Mouse (Mus musculus) c-Kit-positive CD71-negative TER-119-negative erythroid progenitor cells, embryonic 14.5 days (primary cell): ENCODE results near the gene BC048562.

Experiments used
- DNase-seq: peaks from one replicate; pipeline ENCODE4 v3.0.0-alpha.2; 2013; ENCODE audit warnings: low read depth

Gene BC048562

DNA sequence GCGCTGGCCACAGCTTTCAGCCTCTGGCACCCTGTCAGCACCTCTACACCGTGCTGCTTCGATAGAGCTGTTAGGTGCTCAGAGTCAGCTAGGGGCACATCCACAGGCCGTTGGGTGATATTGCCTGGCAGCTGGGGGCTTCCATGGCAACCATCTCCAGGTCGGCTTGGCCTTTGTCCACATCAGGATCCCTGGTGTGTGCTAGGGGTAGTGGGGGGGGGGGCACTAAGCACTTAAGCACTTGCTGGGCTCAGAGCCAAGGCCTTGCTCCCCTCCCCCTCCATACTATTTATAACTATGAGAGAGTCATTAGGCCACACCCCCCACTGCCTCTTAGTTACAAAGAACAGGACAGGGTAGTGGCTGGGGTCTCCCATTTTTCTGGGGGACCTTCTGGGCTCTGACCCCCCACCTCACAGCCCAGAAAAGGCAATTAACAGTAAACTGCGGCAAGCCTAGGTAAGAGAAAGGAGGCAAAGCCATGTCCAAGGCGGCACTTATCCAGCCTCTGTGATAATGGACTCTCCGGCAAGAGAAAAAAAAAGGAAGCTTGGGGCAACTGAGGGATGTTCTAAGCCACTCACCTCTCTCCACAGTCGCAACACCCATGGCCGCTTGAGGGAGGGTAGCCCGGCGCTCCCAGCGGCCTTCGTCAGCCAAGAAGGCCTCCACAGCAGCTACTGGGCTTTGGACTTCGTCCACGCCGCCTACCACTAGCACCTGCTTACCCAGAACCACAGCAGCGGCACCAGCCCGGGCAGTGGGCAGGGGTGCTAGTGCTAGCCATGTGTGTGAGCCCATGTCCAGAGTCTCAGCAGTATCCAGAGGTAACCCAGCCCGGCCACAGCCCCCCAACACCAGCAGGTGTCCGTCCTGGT, 14.2 kb downstream of the BC048562 start:
- DNase-seq: no peak

DNA sequence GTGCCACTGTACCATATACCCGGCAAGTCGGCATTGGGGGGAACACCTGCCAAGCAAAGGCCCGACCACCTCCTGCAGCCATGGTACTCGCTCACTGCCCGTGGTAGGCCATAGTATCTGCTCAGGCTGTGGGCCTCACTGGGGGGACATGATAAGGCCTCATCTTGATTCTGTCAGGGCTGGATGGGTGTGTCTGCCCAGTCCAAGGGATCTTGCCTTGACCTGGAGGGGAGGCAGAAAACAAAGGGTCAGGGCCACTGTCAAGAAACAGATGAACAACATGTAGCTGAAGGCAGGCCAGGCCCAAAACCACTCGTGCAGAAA, 14.8 kb downstream of the BC048562 start:
- DNase-seq: no peak

DNA sequence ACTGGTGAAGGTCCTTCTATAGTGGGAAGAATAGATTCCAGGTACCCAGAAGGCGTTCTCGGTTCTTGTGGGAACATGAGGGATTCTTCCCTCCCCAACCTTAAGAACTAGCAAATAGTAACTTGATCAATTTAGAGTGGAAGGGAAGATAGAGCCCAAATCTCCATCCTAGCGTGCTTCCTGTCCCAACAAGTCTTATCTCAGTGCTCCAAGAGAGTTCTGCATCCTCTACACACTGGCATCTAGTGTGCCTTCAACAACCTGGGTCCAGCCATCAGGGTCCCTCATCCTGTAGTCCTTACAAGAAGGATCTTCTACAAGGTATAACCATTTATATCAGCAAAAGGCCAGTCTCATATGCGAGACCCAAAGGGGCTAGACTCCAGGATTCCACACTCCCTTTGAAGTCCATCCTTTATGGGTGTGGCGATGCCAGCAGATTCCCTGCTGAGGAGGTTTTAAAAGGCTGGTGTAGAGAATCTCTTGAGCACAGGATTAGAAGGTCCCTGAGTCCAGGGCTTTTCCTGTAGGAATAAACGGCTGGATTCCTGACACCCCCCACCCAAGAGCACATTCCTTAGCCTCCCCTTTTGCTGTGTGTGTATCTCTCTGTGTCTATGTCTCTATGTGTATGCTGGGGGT, 15.4 kb downstream of the BC048562 start:
- no peak for DNase-seq

DNA sequence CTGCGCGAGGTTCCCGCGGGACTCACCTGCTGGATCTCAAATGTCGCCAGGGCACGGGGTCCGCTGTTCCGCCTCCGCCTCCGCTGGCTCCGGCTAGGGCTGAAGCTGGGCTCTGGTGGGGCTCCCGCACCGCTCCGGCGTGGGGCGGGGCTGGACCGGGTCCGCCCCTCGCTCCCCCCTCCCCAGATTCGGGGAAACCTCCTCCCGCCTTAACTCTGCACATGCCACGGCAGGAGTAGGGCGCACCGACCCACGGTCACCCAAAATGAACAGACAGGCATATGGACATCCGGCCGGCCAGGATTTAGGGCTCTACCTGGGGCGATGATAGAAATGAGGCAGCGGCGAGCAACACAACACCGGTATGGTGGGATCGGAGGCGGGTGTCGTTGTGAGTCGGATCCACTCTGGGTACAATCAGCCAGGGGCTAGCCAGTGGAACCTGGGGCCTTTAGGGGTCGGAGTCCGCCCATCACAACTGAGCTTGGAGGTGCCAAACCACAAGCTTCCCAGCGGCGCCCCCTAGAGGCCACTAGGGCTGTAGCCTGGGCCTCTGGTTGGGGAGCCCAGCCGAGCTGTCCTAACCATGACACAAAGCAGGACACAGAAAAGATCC, 16.1 kb downstream of the BC048562 start:
- DNase-seq: peak; percentile 86

DNA sequence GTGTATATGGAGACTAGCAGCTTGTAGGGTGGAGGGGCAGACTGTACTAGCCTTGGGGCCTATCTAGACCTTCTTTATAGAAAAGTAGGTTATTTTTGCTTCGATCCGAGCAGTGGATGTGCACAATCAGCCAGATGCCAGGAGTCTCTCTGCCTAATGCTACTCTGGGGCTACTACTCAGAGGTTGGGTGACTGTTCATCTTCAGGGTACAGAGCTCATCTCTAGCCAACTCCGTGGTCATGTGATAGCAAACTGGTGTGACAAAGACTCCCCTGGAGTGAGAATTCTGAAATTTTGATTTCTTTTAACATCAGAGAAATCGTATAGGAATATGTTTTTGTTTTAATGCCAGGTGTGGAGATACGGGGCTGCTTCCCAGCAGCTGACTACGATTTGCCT, 16.6 kb downstream of the BC048562 start:
- DNase-seq: no peak

DNA sequence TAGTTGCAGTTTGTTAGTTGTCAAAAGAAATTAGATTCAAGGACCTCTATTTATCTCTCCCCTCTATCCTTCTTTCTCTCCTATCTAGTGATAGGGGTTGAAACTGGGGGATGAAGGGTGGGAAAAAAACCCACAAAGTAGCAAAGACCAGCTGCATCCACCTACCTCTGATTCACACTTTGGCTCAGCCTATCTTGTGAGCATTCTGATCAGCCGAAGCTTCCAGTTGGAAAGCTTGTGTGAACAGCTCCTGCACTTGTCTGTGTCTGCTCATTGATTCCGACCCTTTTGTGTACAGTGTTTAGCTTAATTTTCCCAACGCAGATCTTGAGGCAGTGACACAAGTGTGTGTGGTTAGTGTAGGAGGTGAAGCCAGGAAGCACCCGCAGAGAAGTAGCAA, 17.2 kb downstream of the BC048562 start:
- no peak for DNase-seq

DNA sequence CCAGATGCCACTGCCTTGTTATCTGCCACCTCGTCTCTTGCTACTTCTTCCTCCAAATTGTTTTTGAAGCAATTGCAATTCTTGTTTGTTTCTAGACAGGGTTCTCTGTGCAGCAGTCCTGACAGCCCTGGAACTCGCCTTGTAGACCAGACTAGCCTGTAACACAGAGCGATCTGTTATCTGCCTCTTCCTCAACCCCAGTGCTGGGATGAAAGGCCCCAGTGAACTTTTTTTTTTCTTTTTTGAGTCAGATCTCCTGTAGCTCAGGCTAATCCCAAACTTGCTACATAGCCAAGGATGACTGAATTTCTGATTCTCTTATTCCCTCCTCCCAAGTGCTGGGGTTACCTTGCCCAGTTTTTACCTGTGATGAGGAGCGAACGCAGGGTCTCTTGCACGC, 18.1 kb downstream of the BC048562 start:
- DNase-seq: no peak

DNA sequence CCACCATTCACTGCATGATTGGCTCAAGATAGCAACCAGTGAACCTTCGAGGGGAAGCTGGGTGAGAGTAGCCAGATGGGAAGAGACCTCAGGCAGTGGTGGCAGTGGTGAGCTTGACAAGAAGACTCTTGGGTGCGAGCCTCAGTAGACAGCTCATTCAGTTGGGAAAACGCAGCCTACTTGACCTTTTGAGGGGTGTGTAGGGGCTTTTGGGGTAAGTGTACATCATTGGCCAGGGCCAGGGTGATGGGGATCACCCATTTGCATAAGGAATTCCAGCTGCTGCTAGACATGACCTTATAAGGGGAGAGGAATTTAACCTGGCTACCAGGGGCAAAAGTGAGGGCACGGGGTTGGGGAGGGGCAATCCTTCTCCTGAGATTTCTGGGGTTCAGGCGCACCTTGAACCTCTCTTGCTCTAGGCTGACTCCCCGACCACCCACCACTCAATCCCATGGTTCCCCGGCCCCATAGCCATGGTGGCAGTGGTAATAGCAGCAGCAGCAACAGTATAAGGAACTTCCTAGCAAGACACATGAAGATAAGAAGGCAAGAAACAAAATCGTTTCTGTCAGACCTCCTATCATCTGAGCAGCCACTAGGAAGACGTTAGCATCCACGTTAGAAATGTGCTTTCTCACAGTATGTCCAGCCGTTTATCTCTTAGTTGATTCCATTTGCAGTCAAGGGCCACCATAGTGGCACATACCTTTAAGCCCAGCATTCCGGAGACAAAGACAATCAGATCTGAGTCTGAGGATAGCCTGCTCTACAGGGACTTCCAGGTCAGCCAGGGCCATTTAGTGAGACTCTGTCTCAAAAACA, 19.7 kb downstream of the BC048562 start:
- DNase-seq: no peak

DNA sequence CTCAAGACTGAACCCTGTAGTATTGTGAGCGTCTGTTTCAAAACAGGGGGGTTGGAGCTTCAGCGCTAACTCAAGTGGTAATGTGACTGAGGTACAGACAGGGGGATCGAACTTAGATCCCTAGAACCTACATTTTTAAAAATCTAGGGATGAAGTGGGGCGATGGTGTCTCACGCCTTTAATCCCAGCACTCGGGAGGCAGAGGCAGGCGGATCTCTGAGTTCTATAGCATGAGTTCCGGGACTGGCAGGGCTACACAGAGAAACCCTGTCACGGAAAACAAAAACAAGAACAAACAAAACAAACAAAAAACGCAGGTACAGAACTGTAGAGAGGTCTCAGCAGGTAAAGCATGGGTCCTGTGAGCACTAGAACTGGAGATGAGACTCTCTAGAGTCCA, 20.7 kb downstream of the BC048562 start:
- no peak for DNase-seq

DNA sequence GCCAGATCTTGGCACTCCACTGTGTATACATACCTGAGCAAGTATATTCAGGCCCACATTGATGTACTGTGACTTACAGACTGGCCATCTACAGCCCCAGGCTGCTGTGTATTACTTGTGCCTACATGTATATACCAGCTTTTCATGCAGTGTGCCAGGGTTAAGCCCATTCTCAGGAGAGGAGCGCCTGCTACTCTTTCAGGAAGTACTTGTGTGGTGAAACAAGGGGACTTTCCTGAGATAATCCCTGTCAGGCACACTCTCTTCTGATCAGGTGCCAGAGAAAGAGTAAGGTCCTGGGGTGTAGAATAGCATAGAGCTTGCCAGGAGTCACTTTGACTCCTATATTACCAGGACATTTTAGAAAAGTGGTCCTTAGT, 23.6 kb downstream of the BC048562 start:
- DNase-seq: no peak

DNA sequence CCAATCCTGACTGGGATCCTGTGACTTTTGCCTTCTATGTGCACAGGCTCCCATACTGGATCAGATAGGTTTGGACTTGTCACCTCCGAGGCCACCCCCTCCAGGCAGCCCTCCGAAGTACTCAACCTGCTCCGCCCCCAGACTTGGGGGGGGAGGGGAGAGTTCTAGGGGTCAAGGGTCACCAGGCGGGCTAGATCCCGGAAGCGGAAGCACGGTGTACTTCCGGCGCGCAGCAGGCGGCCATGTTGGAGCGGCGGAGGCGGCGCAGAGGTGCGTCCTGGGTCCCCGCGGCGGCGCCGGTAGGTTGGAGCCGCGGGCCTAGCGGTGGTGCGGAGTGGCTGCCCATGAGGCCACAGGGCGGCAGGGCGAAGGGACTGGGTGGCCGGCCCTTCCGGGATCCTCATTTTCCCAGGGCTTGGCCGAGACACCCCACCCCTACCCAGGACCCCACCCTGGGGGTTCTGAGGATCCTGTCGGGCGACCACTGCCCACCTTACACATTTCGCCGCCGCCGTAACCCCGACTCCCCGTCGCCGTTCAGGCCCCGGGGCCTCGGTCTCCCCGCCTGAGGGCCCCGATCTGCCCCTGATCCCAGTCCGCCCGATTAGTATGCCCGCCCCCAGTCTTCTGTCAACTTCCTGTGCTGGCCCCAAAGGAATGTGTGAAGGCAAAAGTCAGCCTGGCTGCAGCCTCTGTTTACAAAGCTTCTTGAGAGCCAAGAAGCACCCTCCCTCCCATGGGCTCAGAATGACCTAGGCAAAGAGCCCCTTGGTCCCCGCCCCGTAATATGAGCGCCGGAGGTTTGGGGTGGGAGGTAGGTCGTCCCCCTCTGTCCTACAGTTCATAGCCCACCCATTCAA, 24.3 kb downstream of the BC048562 start, which contains the start of gene Ccdc71:
Ccdc71 (plus strand) TSS at position 209 of the 860 bp plus-strand sequence.
- peak; percentile 76 for DNase-seq

DNA sequence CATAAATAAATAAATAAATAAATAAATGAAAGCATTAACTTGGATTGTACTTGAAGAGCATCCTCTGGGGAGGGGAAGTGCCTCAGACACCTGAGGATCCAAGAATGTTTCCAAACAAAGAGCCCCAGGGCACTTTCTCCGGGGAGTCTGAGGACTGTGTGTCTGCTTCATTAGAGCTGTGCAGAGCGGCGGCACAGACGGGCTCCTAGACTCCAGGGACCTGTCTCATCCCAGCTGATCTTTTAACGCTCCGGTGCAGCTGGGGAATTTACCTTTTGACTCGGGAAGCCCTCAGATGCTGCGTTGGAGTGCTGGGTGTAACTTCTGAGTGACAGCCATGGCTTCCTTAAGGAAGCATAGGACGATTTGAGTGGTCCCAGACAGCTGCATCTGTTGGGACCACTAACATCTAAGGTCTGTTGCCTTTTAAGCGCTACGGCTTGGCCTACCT, 24.9 kb downstream of the BC048562 start, which contains the start of gene Klhdc8b:
Klhdc8b (minus strand) TSS at position 401 of the 451 bp plus-strand sequence.
- no peak for DNase-seq

DNA sequence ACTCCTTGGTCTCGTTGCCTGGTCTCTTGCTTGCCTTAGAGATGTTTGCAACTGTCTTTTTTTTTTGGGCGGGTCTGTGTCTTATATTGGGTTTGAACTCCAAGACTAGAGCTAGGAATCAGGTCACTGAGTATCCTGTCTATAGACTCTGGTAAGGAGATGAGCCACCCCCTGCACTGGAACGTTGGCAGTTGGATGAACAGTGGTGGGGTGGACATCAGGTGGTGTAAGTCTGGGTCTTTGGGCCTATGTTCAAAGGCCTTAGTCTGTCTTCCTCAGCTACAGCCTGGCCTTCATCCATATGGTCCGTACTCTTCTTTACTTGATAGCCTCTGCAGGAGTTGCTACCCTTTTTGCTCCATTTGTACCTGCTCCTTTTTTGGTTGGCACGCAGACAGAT, 25.4 kb downstream of the BC048562 start:
- DNase-seq: no peak

DNA sequence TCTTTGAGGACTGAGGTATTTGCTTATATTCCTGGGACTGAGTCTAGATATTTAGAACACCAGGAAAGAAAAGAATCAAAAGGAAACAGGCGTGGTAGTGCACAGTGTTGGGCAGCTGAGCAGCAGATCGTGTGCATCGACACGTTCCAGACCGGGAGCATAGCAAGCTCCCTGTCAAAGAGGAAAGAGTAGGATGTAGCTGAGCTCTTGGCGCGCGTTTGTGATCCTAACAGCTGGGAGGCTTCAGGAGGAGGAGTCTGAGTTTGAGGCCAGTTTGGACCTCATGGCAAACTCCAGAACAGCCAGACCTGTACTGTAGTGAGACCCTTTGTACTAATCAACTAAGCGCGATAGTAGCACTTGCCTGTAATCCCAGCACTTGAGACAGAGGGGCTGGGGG, 25.9 kb downstream of the BC048562 start:
- no peak for DNase-seq

DNA sequence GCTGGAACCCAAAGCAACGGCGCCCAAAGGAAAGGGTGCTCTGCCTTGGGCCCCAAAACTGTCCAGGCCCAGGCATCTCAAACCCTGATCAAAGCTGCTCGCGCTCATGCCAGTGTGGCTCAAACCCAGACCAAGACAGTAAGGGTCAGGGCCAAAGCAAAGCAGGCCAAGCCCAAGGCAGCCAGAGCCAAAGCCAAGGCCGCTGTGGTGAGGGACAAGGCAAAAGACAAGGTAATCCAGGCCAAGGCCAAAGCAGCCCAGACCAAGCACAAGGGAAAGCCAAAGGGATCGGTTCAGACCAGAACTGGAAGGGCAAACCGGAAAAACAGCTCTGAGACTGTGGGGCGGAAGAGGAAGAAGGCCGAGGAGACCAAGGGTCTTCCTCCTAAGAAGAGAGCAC, 27.4 kb downstream of the BC048562 start:
- no peak for DNase-seq

DNA sequence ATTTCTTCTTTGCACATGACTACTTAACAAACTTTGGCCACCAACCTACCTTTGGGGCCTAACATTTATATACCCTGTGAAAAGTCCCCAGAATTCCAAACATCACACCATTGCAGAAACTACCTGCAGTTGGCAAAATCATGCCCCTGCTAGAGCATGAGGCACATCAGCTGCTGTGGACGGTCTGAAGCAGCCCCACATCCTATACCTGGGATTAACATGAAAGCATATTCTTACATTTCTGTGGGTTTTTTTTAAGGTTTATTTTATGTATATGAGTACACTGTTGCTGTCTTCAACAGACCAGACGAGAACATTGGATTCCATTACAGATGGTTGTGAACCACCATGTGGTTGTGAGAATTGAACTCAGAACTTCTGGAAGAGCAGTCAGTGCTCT, 29.9 kb downstream of the BC048562 start:
- DNase-seq: no peak

DNA sequence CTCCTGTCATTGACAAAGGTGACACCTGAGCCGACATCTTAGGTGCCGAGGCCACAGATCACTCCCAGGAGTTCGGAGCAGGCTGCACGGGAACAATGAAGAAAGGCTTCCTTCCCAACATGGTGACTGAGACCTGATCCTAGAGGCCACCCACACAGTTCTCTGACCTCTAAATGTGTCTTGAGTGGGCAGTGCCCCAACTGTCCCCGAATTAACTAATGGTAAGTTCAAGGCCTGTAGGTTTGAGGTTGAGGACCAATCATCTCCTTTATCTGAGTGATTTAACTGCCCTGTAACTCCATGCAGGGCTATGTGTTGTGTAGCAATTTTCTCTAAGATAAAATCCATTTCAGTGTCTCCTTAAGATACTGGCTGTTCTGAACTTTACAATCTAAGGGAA, 33.1 kb downstream of the BC048562 start:
- DNase-seq: no peak

DNA sequence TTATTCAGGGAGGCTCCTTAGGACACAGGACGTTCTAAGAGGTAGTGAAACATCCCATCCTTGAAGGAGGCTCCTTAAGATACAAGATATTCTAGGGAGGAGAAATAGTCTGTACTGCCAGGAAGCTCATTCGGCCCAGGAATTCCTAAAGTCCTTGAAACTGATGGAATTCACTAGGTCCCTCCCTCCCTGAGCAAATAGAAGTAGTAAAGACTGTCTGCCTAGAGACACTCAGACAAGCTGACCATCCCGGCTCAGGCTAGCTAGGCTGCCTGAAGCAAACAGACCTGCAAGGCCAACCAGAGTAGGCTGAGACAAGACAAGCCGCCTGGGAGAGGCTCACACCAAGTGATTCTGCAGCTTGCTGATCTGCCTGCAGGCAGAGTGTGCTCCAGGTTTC, 33.6 kb downstream of the BC048562 start:
- no peak for DNase-seq

DNA sequence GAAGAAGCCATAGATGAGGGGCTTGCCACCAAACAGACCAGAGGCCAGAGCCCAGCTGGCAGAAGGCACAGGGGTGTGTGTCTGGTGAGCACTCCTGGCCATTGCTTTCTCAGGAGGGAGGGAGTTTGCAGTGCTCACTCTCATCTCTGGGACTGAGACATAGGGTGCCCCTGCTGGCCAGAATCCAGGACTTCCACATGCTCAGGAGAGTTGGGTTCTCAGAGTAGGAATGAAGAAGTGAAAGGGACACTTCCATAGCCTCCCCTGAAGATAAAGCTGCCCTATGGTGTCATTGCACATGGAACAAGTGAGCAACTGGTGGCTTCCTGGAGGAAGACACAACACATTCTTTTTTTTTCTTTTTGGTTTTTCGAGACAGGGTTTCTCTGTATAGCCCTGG, 38.2 kb downstream of the BC048562 start:
- DNase-seq: no peak

DNA sequence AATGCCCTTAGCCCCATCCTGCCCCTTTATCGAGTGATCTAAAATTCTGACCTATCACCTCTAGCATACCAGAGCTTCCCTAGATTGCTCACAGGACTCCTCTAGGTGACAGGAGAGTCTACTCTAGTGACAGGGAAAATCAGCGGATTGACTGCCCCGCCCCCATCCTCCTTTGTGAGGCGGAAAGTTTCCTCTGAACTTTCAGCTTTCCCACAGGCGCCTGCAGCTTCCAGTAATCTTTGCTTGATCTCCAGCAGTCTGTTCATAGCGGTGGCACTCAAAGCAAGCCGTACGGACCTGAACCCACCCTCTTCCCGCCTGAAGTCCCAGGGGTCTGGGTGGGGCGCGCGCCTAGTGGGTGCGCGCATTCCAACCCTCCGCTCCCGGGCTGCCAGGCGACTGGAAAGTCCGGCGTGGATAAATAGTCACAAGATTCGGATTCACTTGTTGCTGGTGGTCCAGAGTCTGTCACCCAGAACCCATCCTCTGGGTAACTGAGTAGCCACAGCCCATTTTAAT, 42.4 kb downstream of the BC048562 start:
- no peak for DNase-seq

DNA sequence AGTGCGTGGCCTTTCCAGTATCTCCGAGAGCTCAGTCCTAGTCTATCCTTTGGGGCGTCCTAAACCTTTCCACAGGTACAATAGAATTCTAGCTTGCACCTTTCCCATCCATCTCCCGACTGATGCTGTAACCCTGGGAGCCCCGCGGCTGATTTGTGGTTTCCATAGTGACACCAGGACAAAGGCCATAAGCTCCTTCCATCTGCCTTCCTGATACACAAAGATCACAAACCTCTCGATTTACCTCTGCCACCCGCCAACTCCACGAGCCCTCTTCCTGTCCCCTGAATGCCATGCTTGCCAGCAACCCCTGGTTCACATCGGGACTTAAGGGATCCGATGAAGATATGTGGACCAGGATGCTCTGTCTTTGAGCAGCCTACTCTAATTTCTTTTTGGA, 43.0 kb downstream of the BC048562 start:
- DNase-seq: no peak
